Mouse (Mus musculus) right cerebral cortex, postnatal 25 days (tissue): ENCODE data around the gene Max.

ENCODE experiments used
- DNase-seq: peaks from one replicate; pipeline ENCODE4 v3.0.0; 2022

Gene Max

GRCm38 (mm10) chr12:76918855-76919254 lies 43.1 kb downstream of the Max start:
- DNase-seq, result no peak

DNA sequence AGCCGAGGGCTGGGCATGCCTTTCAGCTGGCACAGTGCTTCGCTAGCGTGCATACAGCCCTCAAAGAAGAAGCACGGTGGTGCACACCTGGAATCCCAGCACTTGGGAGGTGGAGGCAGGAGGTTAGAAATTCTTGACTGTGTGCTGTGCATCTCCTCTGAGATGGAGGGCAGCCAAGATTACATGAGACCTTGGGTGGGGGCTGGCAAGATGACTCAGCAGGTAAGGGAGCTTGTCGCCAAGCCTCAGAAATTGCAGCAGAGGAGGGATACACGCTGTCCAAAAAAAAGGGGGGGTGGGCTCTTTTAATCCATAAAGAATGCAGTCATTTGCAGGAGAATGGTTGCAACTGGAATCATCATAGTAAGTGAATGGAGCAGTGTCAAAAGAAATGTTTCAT lies 43.9 kb downstream of the Max start:
- no peak for DNase-seq

- no peak for DNase-seq
Measured at GRCm38 (mm10) chr12:76916163-76916562, 45.8 kb downstream of the Max start.

DNA sequence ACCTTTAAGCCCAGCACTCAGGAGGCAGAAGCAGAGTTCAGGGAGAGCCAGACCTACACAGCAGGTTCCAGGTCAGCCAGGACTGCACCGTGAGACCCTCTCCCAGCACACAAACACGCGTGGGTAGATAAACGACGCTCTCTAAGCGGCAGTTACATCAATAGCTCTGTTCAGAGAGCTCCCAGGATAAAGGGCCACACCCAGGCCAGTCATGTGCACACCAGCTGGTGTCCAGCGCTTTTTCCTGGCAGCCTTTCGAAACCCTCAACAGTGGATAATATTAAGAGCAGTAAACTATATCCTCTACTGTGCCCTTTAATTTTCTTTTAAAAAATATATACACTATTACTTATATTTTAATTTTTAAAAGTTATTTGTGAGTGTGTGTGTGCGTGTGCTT lies 49.8 kb downstream of the Max start:
- no peak for DNase-seq

DNA sequence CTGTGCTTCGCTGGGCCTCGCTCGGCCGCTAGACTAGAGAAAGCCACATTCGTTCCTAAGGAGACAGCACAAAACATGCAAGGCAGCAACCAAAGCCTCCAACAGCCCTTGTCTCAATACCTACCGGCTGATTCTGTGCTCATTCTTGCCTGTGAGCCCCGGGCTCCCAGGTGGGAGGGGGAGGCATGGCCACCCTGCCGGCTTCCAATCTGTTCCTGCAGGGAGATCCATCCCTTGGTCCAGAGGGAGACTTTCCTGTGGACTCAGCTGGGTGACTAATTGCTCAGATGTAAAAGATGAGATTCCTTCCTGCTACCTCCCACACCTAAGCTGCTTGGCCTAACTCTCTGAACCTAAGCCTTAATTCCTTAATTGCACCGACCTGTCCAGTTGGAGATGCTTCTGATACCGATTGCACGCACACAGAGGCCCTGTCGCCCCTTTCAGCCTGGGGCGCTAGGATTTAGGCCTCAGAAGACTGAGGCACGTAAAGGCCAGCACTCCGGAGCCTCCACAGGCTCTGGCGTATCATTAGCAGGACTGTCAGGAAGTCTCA lies 50.8 kb downstream of the Max start:
- peak; percentile 19 for DNase-seq

DNA sequence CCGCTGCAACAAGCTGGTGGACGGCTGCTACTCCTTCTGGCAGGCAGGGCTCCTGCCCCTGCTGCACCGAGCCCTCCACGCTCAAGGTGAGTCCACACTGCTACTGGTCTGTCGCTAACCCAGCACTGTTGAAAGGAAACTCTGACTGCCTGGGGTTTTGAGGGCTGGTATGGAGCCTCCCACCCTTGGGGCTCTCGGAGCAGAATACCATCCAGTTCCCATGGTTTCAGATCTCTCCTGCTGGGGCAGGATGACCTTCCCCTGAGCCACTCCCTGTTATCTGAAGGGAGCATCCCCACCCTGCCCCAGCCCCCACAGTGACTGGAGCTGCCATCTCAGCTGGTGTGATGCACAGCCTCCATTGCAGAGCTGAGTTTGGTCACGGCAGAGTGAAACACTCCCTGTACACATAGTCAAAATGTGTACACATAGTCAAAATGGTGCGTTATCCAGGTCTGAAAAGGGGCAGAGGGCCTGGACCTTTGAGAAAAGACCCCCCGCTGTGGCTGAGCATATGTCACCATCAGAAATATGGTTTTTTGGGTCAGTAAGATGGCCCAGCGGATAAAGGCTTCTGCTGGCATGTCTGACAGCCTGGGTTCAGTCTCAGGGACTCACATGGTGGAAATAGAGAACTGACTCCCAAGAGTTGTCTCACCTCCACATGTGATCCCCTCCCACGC lies 51.6 kb downstream of the Max start:
- DNase-seq, result no peak

GRCm38 (mm10) chr12:76909218-76909617 lies 52.8 kb downstream of the Max start:
- DNase-seq, result no peak

GRCm38 (mm10) chr12:76906278-76906677 lies 55.7 kb downstream of the Max start:
- no peak for DNase-seq

- DNase-seq, result no peak
Measured at GRCm38 (mm10) chr12:76901508-76902294, 60.3 kb downstream of the Max start.

DNA sequence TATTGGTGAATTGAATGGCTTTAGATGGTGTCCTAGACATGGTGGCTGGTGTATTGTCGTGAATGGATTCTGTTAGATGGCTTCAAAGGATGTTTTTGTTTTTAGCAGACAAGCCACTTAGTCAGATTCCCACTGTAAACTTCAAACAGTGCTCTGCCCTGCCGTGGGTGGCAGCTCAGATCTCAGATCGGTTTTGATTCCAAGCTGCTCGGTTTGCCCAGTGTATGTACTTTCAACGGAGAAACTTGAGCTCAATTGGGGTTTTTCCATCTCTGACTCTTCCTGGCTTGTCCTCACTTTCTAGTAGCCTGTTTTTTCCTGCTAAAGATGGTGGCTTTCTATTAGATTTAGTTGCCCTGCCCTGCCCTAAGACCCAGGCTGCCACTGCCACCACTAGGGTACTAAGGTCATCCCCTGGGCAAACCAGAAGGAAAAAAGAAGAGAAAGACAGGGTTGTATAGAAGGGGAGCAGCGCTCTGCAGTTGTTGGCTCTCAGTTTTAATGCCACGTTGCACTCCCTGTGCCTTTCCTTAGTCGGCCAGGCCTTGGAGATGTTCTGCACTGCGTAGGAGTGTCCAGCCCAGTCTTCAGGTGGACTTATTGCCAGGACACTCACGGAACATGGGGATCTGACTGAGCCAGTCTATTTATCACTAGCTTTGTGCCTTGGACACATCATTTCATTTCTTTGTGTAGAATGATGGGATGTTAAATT lies 62.6 kb downstream of the Max start:
- DNase-seq, result no peak

DNA sequence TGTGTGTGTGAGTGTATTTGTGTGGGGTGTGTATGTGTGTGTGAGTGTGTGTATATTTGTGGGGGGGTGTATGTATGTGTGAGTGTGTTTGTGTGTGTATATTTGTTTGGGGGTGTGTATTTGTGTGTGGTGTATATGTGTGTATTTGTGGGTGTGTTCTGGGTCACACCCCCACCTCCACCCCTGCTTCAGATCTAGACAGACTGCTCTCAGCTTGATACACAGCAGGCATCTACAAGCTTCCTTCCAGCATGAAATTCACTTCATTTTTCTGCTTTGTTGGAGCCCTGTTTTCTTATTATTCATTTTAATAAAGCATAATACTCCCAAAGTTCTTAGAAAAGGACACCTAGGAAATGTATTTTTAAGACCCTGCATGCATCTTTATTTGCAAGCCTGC lies 63.9 kb downstream of the Max start:
- DNase-seq, result no peak

DNA sequence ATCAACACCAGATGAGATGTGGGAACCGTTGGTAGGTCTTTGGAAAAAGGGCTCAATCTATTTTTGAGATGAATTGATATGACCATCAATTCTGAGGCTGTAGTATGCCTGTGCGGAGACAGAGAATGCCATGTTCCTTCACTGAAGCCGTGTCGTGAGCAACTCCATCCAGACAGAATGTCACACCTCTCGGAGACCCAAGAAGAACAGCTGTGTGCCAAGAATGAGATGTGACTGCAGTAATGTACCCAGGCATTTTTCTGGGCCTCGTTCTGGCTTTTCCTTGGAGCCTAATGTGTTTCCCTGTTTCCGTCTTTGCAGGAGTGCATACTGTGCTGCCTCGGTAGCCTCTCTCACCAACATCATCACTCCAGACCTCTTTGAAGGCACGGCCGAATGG lies 65.0 kb downstream of the Max start:
- DNase-seq, result no peak

- DNase-seq, result no peak
Measured at GRCm38 (mm10) chr12:76896566-76896965, 65.4 kb downstream of the Max start.

- DNase-seq, result no peak
Measured at GRCm38 (mm10) chr12:76895777-76896176, 66.2 kb downstream of the Max start.

- DNase-seq, result no peak
Measured at GRCm38 (mm10) chr12:76894792-76895559, 67.0 kb downstream of the Max start.

DNA sequence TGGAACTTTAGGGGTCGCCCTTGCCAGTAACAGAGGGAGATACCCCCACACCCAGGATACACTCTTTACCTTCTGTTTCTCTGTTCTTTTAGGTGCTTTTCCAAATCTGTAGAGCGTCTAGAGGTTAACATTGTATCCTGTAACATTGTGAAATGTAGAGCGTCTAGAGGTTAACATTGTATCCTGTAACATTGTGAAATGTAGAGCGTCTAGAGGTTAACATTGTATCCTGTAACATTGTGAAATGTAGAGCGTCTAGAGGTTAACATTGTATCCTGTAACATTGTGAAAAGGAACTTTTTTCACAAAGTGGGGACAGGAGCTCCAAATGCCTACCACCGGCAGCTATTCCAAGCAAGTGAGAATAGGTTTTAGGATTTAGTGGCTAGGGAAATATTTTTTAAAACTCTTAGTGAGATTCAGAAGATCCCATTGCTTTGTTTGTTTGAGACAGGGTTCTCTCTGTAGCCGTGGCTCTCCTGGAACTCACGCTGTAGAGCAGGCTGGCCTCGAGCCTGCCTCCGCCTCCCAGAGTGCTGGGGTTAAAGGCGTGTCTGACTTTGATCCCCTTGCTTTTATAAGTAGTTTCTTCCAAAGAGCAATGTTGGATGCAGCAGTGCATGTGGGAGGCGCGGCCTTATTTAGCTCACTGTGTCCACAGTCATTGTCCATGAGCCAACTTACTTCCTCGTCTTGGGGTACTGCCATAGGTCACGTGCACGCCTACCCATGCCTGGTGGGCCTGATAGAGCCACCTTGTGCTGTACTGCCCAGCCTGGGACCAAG lies 68.9 kb downstream of the Max start:
- no peak for DNase-seq

DNA sequence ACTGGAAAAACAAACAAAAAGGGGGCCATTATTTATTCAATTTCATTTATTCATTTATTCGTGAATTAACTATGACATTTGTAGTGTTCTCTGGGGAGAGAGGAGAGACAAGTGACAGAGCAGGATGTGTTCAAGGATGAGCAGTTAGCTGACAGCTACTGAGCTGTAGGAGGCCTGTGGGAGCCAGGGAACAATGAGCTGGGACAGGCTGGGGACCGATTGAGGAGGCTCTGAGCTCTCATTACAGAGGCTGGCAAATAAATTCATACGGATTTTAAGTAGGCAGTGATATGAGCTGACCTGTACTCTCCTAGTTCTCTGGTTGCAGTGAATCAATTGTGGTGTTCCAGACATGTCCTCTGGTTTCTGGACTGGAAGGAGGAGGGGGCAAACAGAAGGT lies 70.8 kb downstream of the Max start:
- DNase-seq, result no peak

DNA sequence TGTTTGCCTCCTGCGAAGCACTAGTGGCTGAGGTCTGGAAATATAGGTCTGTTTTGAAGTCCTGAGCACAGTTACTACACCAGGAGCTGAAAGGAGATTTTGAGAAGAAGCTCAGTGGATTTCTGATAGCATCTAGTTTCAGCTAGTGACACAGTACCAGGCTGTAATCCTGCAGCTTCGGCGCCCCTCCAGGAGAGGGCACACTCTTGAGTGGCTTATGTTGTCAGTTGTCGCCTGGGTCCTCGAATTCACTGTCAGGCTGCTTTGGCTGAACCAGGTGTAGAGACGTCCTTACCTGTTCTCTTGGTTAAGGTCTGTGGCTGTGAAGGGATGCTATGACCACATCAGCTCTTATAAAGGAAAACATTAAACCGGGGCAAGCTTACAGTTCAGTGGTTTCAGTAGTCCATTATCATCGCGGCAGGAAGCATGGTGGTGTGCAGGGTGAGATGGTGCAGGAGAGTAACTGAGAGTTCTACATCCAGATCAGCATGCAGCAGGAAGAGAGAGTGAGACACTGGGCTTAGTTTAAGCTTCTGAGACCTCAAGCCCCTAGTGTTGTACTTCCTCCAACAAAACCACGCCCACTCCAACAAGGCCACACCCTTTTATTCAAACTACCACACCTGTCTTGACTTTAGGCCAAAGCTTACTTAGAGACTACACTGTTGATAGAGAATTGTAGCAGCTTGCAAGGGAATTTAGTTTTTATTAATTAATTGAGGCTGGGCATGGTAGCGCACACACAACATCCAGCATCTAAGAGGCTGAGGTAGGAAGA lies 72.4 kb downstream of the Max start:
- no peak for DNase-seq

DNA sequence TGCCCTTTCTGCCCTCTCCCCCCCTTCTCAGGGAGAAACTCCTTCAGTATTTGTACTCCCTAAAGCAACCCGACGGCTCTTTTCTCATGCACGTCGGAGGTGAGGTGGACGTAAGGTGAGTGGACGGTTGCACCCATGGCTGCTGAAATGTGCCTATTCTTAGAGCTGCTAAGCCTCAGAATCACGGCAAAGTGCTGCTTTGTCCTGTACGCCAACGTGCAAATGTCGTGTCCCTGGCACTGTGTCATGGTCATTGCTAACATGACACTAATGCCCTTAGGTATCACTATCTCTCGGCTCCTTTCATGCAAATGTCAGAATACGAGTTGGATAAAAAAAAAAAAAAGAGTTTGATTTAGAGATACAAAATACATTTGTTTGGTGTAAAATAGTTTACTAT lies 74.1 kb downstream of the Max start:
- no peak for DNase-seq
